Mouse (Mus musculus) CH12.LX (cell line): ENCODE measurements around the gene Gm3072.
"Not testable (repeated sequence)": the region's sequence is repeated elsewhere in the genome, so short reads cannot be mapped to it uniquely, and the experiment has no call there.

ENCODE experiments used
- CTCF ChIP-seq, 2 experiments: IDR thresholded peaks in 1 of 2; conservative IDR thresholded peaks in 1 of 2; 2 replicates each; pipeline ENCODE4 v1.5.1; 2011 to 2012; ENCODE audit warnings: low read depth in 2 of 2, low read length in 2 of 2, improper control_type of control experiment in 1 of 2, inconsistent platforms in 1 of 2, mild to moderate bottlenecking in 1 of 2, moderate library complexity in 1 of 2
- EP300 ChIP-seq: IDR thresholded peaks from 2 replicates; pipeline ENCODE4 v1.6.1; 2011; ENCODE audit warnings: low read length, improper control_type of control experiment
- ETS1 ChIP-seq: conservative IDR thresholded peaks from 2 replicates; pipeline ENCODE4 v1.6.1; 2012; ENCODE audit warnings: low read depth, mild to moderate bottlenecking, inconsistent platforms, low read length, improper control_type of control experiment, moderate library complexity
- KAT2A ChIP-seq: IDR thresholded peaks from 2 replicates; pipeline ENCODE4 v1.6.1; 2012; ENCODE audit warnings: low read length, improper control_type of control experiment, inconsistent platforms; ENCODE audit not compliant: insufficient replicate concordance
- MAZ ChIP-seq: IDR thresholded peaks from 2 replicates; pipeline ENCODE4 v1.6.1; 2012; ENCODE audit warnings: low read depth, mild to moderate bottlenecking, inconsistent platforms, low read length, improper control_type of control experiment, moderate library complexity
- POLR2A ChIP-seq: IDR thresholded peaks from 2 replicates; pipeline ENCODE4 v1.6.1; 2011; ENCODE audit warnings: low read depth, mild to moderate bottlenecking, improper control_type of control experiment, low read length
- TCF12 ChIP-seq: IDR thresholded peaks from 2 replicates; pipeline ENCODE4 v1.6.1; 2014; ENCODE audit warnings: low read depth, mild to moderate bottlenecking, inconsistent platforms, low read length, improper control_type of control experiment
- ZC3H11A ChIP-seq: IDR thresholded peaks from 2 replicates; pipeline ENCODE4 v1.6.1; 2012; ENCODE audit warnings: low read depth, mild to moderate bottlenecking, inconsistent platforms, low read length, improper control_type of control experiment

DNA sequence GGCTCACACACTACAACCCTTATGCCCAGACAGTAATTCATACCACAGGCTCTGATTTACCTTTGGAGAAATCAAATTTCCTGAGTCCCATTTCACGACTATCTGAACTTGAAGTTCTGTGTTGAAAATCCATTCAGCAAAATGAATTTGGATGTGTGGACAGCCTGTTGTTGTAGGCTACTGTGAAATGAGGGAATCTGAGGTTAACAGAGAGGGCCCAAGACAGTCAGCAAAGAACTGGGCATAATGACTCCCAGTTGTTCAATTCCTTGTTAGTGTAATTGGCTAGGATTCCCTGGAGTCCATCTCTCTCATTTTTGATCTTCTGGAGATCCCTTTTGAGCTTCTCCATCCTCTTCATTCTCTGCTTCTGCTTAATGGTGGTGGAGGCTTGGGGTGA lies 13.7 kb downstream of the Gm3072 start:
- not testable (repeated sequence) for TF ChIP-seq TCF12; CTCF (conservative IDR thresholded peaks at IDR 0.05 in 1 of 2, IDR thresholded peaks at IDR 0.05 in 1 of 2; ENCODE audit: low read depth in 2 of 2, low read length in 2 of 2); KAT2A; ZC3H11A; POLR2A; EP300; MAZ; ETS1
